Mouse (Mus musculus) layer of hippocampus, adult 9-10 months (tissue): ENCODE results near the gene Smarcc2.

ENCODE experiments used
- DNase-seq: peaks from one replicate; pipeline ENCODE4 v3.0.0; 2022; ENCODE audit warnings: low spot score

Smarcc2 gene

GRCm38 (mm10) chr10:128458719-128459408 lies at the start of gene Smarcc2:
Gene Smarcc2 (plus strand): TSS chr10:128459248.
- DNase-seq = peak; percentile 36

- DNase-seq = peak; percentile 99
Measured at GRCm38 (mm10) chr10:128409692-128410559, 49.1 kb upstream of the Smarcc2 start.

GRCm38 (mm10) chr10:128410560-128410845 lies 48.5 kb upstream of the Smarcc2 start:
- no peak for DNase-seq

- DNase-seq = peak; percentile 93
Measured at GRCm38 (mm10) chr10:128411211-128412054, 47.6 kb upstream of the Smarcc2 start, which contains the start of the genes Nabp2 and Rnf41. Gene Nabp2 (minus strand): TSS chr10:128411492. Gene Rnf41 (plus strand): TSS chr10:128411657.

GRCm38 (mm10) chr10:128412055-128412381 lies 47.0 kb upstream of the Smarcc2 start:
- DNase-seq = no peak

GRCm38 (mm10) chr10:128412558-128412957 lies 46.5 kb upstream of the Smarcc2 start:
- DNase-seq = no peak

- DNase-seq = no peak
Measured at GRCm38 (mm10) chr10:128413076-128413475, 46.0 kb upstream of the Smarcc2 start.

- no peak for DNase-seq
Measured at GRCm38 (mm10) chr10:128414848-128415247, 44.2 kb upstream of the Smarcc2 start.

- no peak for DNase-seq
Measured at GRCm38 (mm10) chr10:128422426-128422825, 36.6 kb upstream of the Smarcc2 start.

GRCm38 (mm10) chr10:128424604-128425003 lies 34.4 kb upstream of the Smarcc2 start:
- no peak for DNase-seq

GRCm38 (mm10) chr10:128425260-128425659 lies 33.8 kb upstream of the Smarcc2 start:
- DNase-seq = no peak

GRCm38 (mm10) chr10:128429052-128429451 lies 30.0 kb upstream of the Smarcc2 start:
- DNase-seq = no peak

- DNase-seq = no peak
Measured at GRCm38 (mm10) chr10:128429454-128429853, 29.6 kb upstream of the Smarcc2 start.

- DNase-seq = no peak
Measured at GRCm38 (mm10) chr10:128433417-128433816, 25.6 kb upstream of the Smarcc2 start.

- DNase-seq = no peak
Measured at GRCm38 (mm10) chr10:128434681-128435080, 24.4 kb upstream of the Smarcc2 start.

GRCm38 (mm10) chr10:128435186-128435823 lies 23.7 kb upstream of the Smarcc2 start:
- no peak for DNase-seq

GRCm38 (mm10) chr10:128435873-128436272 lies 23.2 kb upstream of the Smarcc2 start:
- DNase-seq = no peak

- DNase-seq = no peak
Measured at GRCm38 (mm10) chr10:128436376-128436775, 22.7 kb upstream of the Smarcc2 start.

GRCm38 (mm10) chr10:128438675-128439279 lies 20.3 kb upstream of the Smarcc2 start:
- peak; percentile 20 for DNase-seq

GRCm38 (mm10) chr10:128440407-128440806 lies 18.6 kb upstream of the Smarcc2 start:
- no peak for DNase-seq

- no peak for DNase-seq
Measured at GRCm38 (mm10) chr10:128441324-128442119, 17.5 kb upstream of the Smarcc2 start.
